Mouse (Mus musculus) CD4-positive, CD25-positive, alpha-beta regulatory T cell, adult 2 months (primary cell): ENCODE data around the gene Nos3.

Experiments used
- DNase-seq: peaks from one replicate; pipeline ENCODE4 v3.0.0-alpha.2; 2012; ENCODE audit warnings: low read depth, low spot score

Nos3 gene

GRCm38 (mm10) chr5:24399686-24400085 is 35.1 kb downstream of the Nos3 start:
- no peak for DNase-seq

GRCm38 (mm10) chr5:24400362-24400761 is 35.8 kb downstream of the Nos3 start:
- DNase-seq = no peak

GRCm38 (mm10) chr5:24400911-24401605 is 36.4 kb downstream of the Nos3 start:
- DNase-seq = no peak

- DNase-seq = no peak
Observed at GRCm38 (mm10) chr5:24401969-24402368, 37.4 kb downstream of the Nos3 start.

- DNase-seq = no peak
Observed at GRCm38 (mm10) chr5:24404594-24405360, 40.2 kb downstream of the Nos3 start.

GRCm38 (mm10) chr5:24405389-24405876 is 40.8 kb downstream of the Nos3 start:
- no peak for DNase-seq

- no peak for DNase-seq
Observed at GRCm38 (mm10) chr5:24408651-24409050, 44.0 kb downstream of the Nos3 start.

GRCm38 (mm10) chr5:24409466-24409865 is 44.9 kb downstream of the Nos3 start:
- no peak for DNase-seq

- no peak for DNase-seq
Observed at GRCm38 (mm10) chr5:24412063-24412462, 47.5 kb downstream of the Nos3 start.

- no peak for DNase-seq
Observed at GRCm38 (mm10) chr5:24413042-24413693, 48.6 kb downstream of the Nos3 start, which contains the start of gene Asic3. Asic3 (plus strand) TSS chr5:24413392.

- DNase-seq = no peak
Observed at GRCm38 (mm10) chr5:24413938-24414337, 49.3 kb downstream of the Nos3 start.

- peak; percentile 85 for DNase-seq
Observed at GRCm38 (mm10) chr5:24416222-24416736, 51.7 kb downstream of the Nos3 start.

GRCm38 (mm10) chr5:24417587-24417986 is 53.0 kb downstream of the Nos3 start:
- DNase-seq = no peak

GRCm38 (mm10) chr5:24420381-24420780 is 55.8 kb downstream of the Nos3 start:
- no peak for DNase-seq

GRCm38 (mm10) chr5:24423129-24424003 is 58.8 kb downstream of the Nos3 start, which contains the start of the genes Cdk5 and Slc4a2:
Cdk5 (minus strand) TSS chr5:24423530.
Slc4a2 (plus strand) TSS chr5:24423837.
- peak; percentile 99 for DNase-seq

GRCm38 (mm10) chr5:24424004-24424781 is 59.6 kb downstream of the Nos3 start:
- DNase-seq = peak; percentile 46

GRCm38 (mm10) chr5:24424861-24425411 is 60.3 kb downstream of the Nos3 start:
- DNase-seq = peak; percentile 95

- peak; percentile 81 for DNase-seq
Observed at GRCm38 (mm10) chr5:24425421-24426036, 60.9 kb downstream of the Nos3 start.

- peak; percentile 21 for DNase-seq
Observed at GRCm38 (mm10) chr5:24426037-24426432, 61.4 kb downstream of the Nos3 start.
